Mouse (Mus musculus) urinary bladder, postnatal 36 days (tissue): ENCODE measurements around the gene Gjb4.
A peak's percentile ranks its signal among the peaks of the same experiment; 100 is the strongest.

ENCODE experiments used
- DNase-seq, 2 experiments: peaks; one replicate each; pipeline ENCODE4 v3.0.0; 2022; ENCODE audit warnings: low spot score in 2 of 2, mixed read lengths in 1 of 2

Gjb4 gene

GRCm38 (mm10) chr4:127349560-127350300 is 4.2 kb downstream of the Gjb4 start:
- DNase-seq, result peak in 1 of 2 experiments; percentile 54

GRCm38 (mm10) chr4:127345000-127345399 is 8.9 kb downstream of the Gjb4 start:
- no peak for DNase-seq

GRCm38 (mm10) chr4:127341372-127341771 is 12.5 kb downstream of the Gjb4 start:
- DNase-seq, result no peak

DNA sequence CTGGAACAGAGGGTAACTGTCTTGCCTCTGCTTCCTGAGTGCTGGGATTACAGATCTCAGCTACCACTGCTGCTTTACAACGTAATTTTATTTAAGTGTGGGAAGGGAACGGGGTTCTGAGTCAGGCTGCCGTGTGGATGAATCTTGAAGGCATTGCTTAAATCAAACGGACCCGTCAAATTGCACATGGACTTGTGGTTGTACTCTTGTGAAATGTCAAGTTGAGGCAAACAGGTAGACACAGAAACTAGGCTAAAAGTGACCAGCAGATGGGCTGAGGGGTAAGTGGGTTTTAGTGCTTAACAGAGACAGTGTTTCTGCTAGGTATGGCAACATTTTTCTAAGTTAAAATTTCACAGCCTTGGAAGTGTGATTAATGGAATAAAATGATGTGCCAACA is 16.2 kb downstream of the Gjb4 start:
- DNase-seq, result no peak

DNA sequence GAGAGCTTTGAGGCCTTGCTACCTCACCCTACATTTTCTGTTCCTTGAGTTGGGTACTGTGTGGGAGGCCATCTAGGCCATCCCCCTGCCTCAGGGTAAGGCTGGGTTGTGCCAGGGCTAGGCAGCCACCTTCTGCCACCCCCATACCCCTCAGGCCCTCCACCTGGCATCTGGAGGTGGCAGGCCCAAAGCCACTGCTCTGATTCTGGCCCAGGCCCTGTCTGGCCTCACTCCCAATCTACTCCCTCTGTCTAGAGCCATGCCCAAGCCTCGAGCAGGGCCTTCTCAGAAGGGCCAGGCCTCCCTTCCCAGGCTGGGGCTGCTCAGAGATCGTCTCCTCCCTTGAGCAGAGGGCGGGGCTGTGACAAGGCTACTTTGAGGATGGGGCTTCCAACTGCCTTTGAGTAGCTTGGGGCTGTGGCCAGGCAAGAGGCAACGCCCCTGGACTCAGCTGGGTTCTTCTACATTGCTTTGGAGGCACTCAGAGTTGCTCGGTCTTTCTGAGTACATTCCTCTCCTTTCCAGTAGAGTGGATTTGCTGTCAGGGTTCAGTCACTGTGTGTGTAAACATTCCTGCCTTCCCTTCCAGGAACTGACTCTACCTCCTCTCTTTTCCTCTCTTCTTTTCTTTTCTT is 18.9 kb downstream of the Gjb4 start:
- no peak for DNase-seq

DNA sequence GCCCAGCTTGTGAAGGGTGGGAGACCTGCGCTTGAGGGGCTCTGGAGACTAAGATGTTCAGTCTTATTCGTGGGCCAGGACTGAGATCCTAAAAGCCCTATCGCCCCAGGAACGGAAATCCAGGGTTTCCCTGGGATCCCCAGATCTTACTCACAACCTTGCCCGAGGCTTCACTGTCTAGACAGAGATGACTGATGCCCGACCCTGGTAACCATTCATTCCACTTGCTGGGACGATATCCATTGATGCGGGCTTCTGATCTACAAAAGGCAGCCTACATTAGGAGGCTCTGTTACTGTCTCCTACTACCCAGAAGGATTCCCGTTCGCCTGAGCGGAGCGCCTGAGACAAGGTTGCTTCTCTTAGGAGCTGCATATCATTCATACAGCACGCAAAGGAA is 22.7 kb downstream of the Gjb4 start:
- DNase-seq, result no peak

GRCm38 (mm10) chr4:127330181-127331100 is 23.4 kb downstream of the Gjb4 start, which contains the start of gene Gjb3:
Gene Gjb3, minus strand, starts transcription at chr4:127330844.
- no peak for DNase-seq

DNA sequence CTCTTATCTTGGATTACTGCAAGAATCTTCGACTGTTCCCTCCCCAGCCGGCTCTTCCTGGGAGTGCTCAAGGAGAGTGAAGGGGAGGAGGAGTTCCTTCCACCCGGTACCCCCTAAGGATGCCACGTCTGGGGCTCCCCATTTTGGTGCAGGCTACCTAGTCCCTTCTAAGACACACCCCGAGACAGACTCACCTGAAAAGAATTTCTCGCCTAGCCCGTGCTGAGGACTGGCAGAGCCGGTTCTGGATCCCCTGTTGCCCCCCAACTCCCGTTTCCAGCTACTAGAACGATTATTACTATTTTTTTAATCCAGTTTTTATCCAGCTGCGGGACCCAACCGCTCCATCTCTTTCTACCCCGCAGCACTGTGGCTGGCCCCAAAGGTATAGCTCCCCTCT is 24.1 kb downstream of the Gjb4 start:
- peak; percentile 46 to 63 for DNase-seq

DNA sequence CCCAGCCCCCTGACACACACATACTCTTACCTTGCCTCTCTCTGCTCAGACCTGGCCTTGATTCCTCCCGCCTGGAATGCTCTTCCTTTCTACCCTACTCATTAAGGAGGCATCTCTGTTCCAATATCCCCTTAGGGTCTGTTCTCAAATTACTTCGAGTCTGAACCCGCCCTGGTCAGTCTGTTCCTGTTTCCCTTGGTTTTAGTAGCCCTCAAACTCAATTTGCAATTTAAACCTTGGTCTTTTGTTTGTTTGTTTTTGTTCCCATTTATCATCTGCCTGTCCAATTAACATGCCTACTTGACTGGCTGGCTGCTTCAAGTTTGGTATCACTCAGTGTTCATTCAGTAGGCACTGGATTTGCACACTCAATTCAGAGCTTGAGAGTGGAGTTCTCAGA is 24.8 kb downstream of the Gjb4 start:
- DNase-seq, result no peak

- DNase-seq, result no peak
These were observed 25.5 kb downstream of the Gjb4 start for GRCm38 (mm10) chr4:127328378-127328777.

GRCm38 (mm10) chr4:127327749-127328148 is 26.1 kb downstream of the Gjb4 start:
- DNase-seq, result no peak

DNA sequence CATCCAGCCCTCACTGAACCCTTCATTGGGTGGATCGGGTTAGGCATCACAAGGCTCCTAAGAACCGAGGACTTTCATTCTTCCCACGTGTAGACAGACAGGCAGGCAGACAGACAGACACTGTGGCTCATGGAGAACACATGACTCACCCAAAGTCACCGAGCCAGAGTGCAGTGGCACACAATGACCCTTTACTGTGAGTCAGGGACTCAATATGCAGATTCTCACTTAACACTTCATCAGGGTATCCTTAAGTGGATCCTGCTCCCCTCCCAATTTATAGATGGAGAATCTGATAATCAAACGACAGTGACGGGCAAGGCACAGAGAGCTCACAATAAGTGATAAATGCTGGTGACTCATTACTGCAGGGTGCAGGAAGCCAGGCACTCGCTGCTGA is 26.6 kb downstream of the Gjb4 start:
- no peak for DNase-seq

DNA sequence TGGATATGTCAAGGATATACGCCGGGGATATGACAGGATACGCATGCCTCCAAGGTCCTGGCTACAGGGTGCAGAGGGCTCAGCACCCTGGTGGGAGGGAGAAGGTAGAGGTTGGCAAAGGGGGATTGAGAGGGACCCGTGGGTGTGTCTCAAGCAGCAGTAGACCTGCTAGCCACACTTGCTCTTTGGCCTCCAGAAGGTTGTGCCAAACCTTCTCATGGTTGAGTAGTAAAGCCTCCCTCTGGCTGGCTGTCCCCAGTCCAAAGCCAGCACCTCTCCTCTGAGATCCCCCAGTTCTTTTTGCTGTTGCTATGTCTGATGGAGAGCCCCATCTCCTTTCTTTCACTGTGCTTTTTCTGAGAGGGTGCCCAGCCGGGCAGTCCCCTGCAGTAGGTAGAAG is 28.6 kb downstream of the Gjb4 start:
- DNase-seq, result no peak

GRCm38 (mm10) chr4:127324759-127325158 is 29.1 kb downstream of the Gjb4 start:
- DNase-seq, result peak; percentile 64 to 70

- DNase-seq, result no peak
These were observed 29.6 kb downstream of the Gjb4 start for GRCm38 (mm10) chr4:127324296-127324695.

DNA sequence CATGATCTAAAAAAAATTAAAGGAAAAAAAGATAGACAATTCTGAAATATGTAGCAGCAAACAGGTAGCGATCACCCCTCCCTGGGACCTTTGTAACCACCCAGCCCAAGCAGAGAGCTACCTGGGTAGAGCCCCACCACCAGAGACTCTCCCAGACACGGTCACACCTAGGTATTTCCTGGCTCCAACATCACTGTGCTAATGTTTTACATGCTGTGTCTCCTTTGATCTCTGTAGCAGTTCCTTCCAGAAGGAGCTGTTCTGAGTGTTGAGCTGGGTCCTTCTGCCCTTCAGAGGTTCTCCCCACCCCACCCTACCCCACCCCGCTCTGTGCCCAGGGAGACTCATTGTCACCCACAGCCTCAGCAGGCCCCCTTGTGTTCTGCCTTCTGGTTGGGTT is 30.2 kb downstream of the Gjb4 start:
- DNase-seq, result no peak

DNA sequence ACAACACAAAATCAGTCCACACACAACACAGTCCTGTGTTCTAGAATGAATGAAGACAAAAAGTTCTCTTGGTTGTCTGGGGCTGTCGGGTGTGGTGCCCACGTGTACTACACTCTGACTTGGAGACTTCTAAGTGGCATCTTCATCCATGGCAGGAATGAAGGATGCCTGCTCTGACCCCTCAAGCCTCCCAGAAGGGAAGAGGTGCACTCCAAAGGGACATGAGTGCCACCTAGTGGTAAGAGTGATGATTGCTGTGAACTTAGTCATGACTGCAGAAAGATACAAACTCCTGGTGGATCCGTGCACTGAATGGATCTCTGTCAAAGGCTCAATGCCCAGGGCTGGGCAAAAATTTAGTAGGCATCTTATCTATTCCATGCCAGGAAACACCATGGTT is 34.3 kb downstream of the Gjb4 start:
- DNase-seq, result peak; percentile 33 to 43

DNA sequence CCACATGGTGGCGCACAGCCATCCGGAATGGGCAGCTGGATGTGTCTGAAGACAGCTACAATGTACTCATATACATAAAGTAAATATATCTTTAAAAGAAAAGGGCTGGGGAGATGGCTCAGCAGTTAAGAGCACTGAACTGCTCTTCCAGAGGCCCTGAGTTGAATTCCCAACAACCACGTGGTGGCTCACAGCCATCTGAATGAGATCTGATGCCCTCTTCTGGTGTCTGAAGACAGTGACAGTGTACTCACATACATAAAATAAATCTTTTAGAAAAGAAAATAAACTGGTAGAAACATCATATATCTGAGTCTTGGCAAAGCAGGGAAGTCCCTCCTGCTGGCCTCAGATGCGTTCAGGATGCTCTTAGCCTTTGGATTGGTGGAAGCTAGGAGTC is 36.7 kb downstream of the Gjb4 start:
- no peak for DNase-seq

DNA sequence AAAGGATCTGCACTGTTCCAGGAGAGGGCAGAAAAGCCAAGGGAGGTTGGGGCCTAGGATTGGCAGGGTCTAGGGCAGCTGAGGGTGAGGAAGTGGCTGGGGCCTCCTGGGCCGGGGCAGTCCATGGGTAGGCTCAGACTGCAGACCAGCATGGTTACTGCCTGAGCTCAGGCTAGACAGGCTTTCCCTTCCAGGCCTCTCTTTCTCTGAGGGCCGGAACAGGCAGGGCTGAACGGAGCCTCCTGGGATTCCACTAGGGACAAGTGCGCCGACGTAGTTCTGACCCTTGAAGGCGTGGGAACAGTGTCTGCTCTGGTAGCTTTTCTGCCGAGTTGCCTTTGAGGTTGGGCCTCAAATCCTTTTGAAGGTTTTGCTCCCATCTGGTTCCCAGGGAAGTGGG is 38.1 kb downstream of the Gjb4 start:
- DNase-seq, result no peak

- no peak for DNase-seq
These were observed 39.3 kb downstream of the Gjb4 start for GRCm38 (mm10) chr4:127314585-127314984.

DNA sequence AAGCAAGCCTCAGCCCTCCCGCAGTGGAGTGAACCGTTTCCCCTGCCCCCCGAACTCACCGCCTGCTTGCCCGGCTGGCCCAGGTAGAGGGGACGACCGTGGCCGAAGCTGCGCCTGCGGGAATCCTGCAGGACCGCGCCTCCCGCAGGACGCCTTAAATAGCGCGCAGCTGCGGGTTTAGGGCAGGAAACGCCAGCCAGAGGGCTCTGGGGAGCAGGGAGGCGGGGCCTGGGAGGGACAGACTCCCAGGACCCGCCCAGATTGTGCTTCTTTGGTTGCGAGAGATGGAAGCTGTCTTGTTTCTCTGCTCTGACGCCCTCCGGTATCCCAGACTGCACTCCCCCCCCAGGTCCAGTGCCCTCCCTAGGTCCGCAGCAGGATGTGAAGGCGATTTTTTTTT is 40.0 kb downstream of the Gjb4 start, which contains the start of gene Gja4:
Gene Gja4 (minus strand): TSS at position 179 of the 400 bp plus-strand sequence.
- DNase-seq, result peak; percentile 48 to 77

- DNase-seq, result no peak
These were observed 41.5 kb downstream of the Gjb4 start for GRCm38 (mm10) chr4:127312349-127312748.
